ENCODE assay signal across 8 mouse cellular contexts in the genomic region with DNA sequence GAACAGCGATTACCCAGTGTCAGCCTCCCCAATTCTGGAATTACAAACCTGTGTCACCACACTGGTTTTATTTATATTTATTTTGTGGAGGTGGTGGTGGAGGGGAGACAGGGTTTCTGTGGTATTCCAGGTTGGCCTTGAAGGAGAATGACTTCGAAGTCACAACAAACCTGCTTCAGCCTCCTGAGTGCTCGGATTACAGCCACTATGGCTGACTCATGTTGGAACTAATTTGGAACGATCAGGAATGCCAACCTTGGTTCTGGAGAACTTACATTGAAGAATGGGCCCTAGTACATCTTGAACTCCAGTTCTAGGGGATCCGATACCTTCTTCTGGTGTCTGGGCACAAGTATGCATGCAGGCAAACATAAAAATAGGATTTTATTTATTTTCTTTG. TPM values are rescaled to one million over a fixed set of nuclear protein-coding genes. Genes with fewer than 3 reads are reported as not detected.
DNase-seq lines count a peak whose midpoint lies in the region; ATAC-seq and TF ChIP-seq lines count a peak whose summit lies in the region.

No protein-coding gene starts in this region.

- TF ChIP-seq CTCF in layer of hippocampus, adult 2 months (conservative IDR thresholded peaks at IDR 0.05), result no peak
- TF ChIP-seq CTCF in embryonic fibroblast, embryonic 13.5 days (IDR thresholded peaks at IDR 0.05; ENCODE audit: borderline replicate concordance, insufficient read depth, low read length), result no peak

- no peak for DNase-seq in layer of hippocampus, adult 2 months (ENCODE audit: low spot score in 2 of 2)
- DNase-seq in layer of hippocampus, adult 8-10 months (ENCODE audit: low spot score in 2 of 2), result no peak
- no peak for DNase-seq in intestine, embryonic 14.5 days (ENCODE audit: low spot score)
- no peak for DNase-seq in T-cell, adult 2 months (ENCODE audit: low spot score)
- DNase-seq in frontal cortex, postnatal 25 days (ENCODE audit: low spot score in 2 of 2), result no peak
- no peak for DNase-seq in right cerebral cortex, adult 18-20 months

- H3K4me1 ChIP-seq in embryonic fibroblast, embryonic 13.5 days (ENCODE audit: control insufficient read depth, insufficient read depth, low read length), result peaks cover 4% of the 10 kb centered on the region
- peaks cover 19% of the 10 kb centered on the region for H3K4me1 ChIP-seq in intestine, embryonic 14.5 days (replicated peaks; ENCODE audit: control insufficient read depth, insufficient read depth, low read length)
- peaks cover 14% of the 10 kb centered on the region for H3K4me1 ChIP-seq in neural tube, embryonic 12.5 days

- H3K27ac ChIP-seq in layer of hippocampus, adult 2 months, result peak overlapping the region; percentile 93
- H3K27ac ChIP-seq in embryonic fibroblast, embryonic 13.5 days (ENCODE audit: insufficient read depth, low read length), result peak overlapping the region; percentile 58; the same call in 1 of the 2 replicates
- no peak overlapping the region for H3K27ac ChIP-seq in intestine, embryonic 14.5 days (ENCODE audit: low read depth)
- no peak overlapping the region for H3K27ac ChIP-seq in neural tube, embryonic 12.5 days

- peak overlapping the region; percentile 94; the same call in 1 of the 2 replicates for H3K9ac ChIP-seq in intestine, embryonic 14.5 days (ENCODE audit: low read length)
- H3K9ac ChIP-seq in neural tube, embryonic 12.5 days, result no peak overlapping the region

- peak overlapping the region; percentile 82 for H3K4me2 ChIP-seq in intestine, embryonic 14.5 days (ENCODE audit: low read length)
- H3K4me2 ChIP-seq in neural tube, embryonic 12.5 days (replicated peaks), result peak overlapping the region; percentile 79

- no peak for ATAC-seq in intestine, embryonic 14.5 days (replicated peaks; ENCODE audit: low FRiP score, low TSS enrichment, low read depth)
- ATAC-seq in neural tube, embryonic 12.5 days (ENCODE audit: low FRiP score, low read depth), result no peak

- no peaks in the 10 kb centered on the region for H3K27me3 ChIP-seq in intestine, embryonic 14.5 days (replicated peaks; ENCODE audit: control insufficient read depth, insufficient read depth, low read length)
- H3K27me3 ChIP-seq in neural tube, embryonic 12.5 days (replicated peaks), result no peaks in the 10 kb centered on the region

- no peaks in the 10 kb centered on the region for H3K36me3 ChIP-seq in intestine, embryonic 14.5 days (ENCODE audit: control insufficient read depth, insufficient read depth, low read length)
- no peaks in the 10 kb centered on the region for H3K36me3 ChIP-seq in neural tube, embryonic 12.5 days

- H3K4me3 ChIP-seq in layer of hippocampus, adult 2 months, result peak overlapping the region; percentile 92
- H3K4me3 ChIP-seq in embryonic fibroblast, embryonic 13.5 days (ENCODE audit: insufficient read depth, low read length), result no peak overlapping the region
- H3K4me3 ChIP-seq in intestine, embryonic 14.5 days (ENCODE audit: low read depth, low read length), result peak overlapping the region; percentile 90
- H3K4me3 ChIP-seq in neural tube, embryonic 12.5 days, result peak overlapping the region; percentile 97; the same call in 1 of the 2 replicates

- WGBS in intestine, embryonic 14.5 days, result 68% methylated on average over 5 of the region's 5 CpGs
- 74% methylated on average over 5 of the region's 5 CpGs for WGBS in neural tube, embryonic 12.5 days

- no peaks in the 10 kb centered on the region for H3K9me3 ChIP-seq in intestine, embryonic 14.5 days (ENCODE audit: control insufficient read depth, low read length)
- no peaks in the 10 kb centered on the region for H3K9me3 ChIP-seq in neural tube, embryonic 12.5 days

- no peak for TF ChIP-seq POLR2A in embryonic fibroblast, embryonic 13.5 days (IDR thresholded peaks at IDR 0.05; ENCODE audit: low read depth, low read length)

RNA-seq across cellular contexts. Expression of gene BC005537, which starts 2.1 kb away (rescaled TPM):
- total RNA-seq in layer of hippocampus, adult 2 months (2021), result 100 to 1,000 TPM; 161 to 169 TPM
- total RNA-seq in layer of hippocampus, adult 8-10 months (2022), result 100 to 1,000 TPM; 137 to 156 (median 148) TPM
- polyA plus RNA-seq in embryonic fibroblast, embryonic 13.5 days (2011; ENCODE audit: insufficient read length, low read depth, missing spikeins), result 125 and 165 TPM in 2 replicates
- polyA plus RNA-seq in intestine, embryonic 14.5 days (2014; fragmentation: Nextera tagmentation; extraction: Ambion mirVana), result 25.6 and 27.0 TPM in 2 replicates
- polyA plus RNA-seq in neural tube, embryonic 12.5 days (2016; fragmentation: Nextera tagmentation; extraction: Ambion mirVana), result 21.4 and 24.1 TPM in 2 replicates

RNA-seq across cellular contexts. Expression of gene Acot13, which starts 32.0 kb away (rescaled TPM):
- 100 to 1,000 TPM; 103 TPM for total RNA-seq in layer of hippocampus, adult 2 months (2021)
- total RNA-seq in layer of hippocampus, adult 8-10 months (2022), result 100 to 1,000 TPM in 2 of 4 experiments, 10 to 100 TPM in 2; 95.6 to 108 (median 98.4) TPM
- polyA plus RNA-seq in embryonic fibroblast, embryonic 13.5 days (2011; ENCODE audit: insufficient read length, low read depth, missing spikeins), result 49.0 and 54.7 TPM in 2 replicates
- polyA plus RNA-seq in intestine, embryonic 14.5 days (2014; fragmentation: Nextera tagmentation; extraction: Ambion mirVana), result 103 and 118 TPM in 2 replicates
- polyA plus RNA-seq in neural tube, embryonic 12.5 days (2016; fragmentation: Nextera tagmentation; extraction: Ambion mirVana), result 43.4 and 44.3 TPM in 2 replicates

RNA-seq across cellular contexts. Expression of gene Tdp2, which starts 32.1 kb away (rescaled TPM):
- total RNA-seq in layer of hippocampus, adult 2 months (2021), result 10 to 100 TPM; 22.0 to 22.7 TPM
- total RNA-seq in layer of hippocampus, adult 8-10 months (2022), result 10 to 100 TPM; 24.3 to 29.5 (median 25.4) TPM
- polyA plus RNA-seq in embryonic fibroblast, embryonic 13.5 days (2011; ENCODE audit: insufficient read length, low read depth, missing spikeins), result 36.3 and 41.3 TPM in 2 replicates
- polyA plus RNA-seq in intestine, embryonic 14.5 days (2014; fragmentation: Nextera tagmentation; extraction: Ambion mirVana), result 58.9 and 61.1 TPM in 2 replicates
- 60.9 and 61.5 TPM in 2 replicates for polyA plus RNA-seq in neural tube, embryonic 12.5 days (2016; fragmentation: Nextera tagmentation; extraction: Ambion mirVana)

RNA-seq across cellular contexts. Expression of gene Gmnn, which starts 37.7 kb away (rescaled TPM):
- total RNA-seq in layer of hippocampus, adult 2 months (2021), result 1 to 10 TPM; 2.3 to 2.9 TPM
- 1 to 10 TPM; 2.0 to 5.6 (median 3.0) TPM for total RNA-seq in layer of hippocampus, adult 8-10 months (2022)
- 20.9 and 33.8 TPM in 2 replicates for polyA plus RNA-seq in embryonic fibroblast, embryonic 13.5 days (2011; ENCODE audit: insufficient read length, low read depth, missing spikeins)
- polyA plus RNA-seq in intestine, embryonic 14.5 days (2014; fragmentation: Nextera tagmentation; extraction: Ambion mirVana), result 121 and 124 TPM in 2 replicates
- polyA plus RNA-seq in neural tube, embryonic 12.5 days (2016; fragmentation: Nextera tagmentation; extraction: Ambion mirVana), result 66.3 and 69.1 TPM in 2 replicates

RNA-seq across cellular contexts. Expression of gene D130043K22Rik, which starts 45.6 kb away (rescaled TPM):
- total RNA-seq in layer of hippocampus, adult 2 months (2021), result 10 to 100 TPM; 27.0 to 27.6 TPM
- total RNA-seq in layer of hippocampus, adult 8-10 months (2022), result 10 to 100 TPM; 21.6 to 29.6 (median 26.5) TPM
- polyA plus RNA-seq in embryonic fibroblast, embryonic 13.5 days (2011; ENCODE audit: insufficient read length, low read depth, missing spikeins), result 0.51 TPM in 1 of 2 replicates, not detected in the other
- 0.74 and 0.98 TPM in 2 replicates for polyA plus RNA-seq in intestine, embryonic 14.5 days (2014; fragmentation: Nextera tagmentation; extraction: Ambion mirVana)
- 1.9 and 2.4 TPM in 2 replicates for polyA plus RNA-seq in neural tube, embryonic 12.5 days (2016; fragmentation: Nextera tagmentation; extraction: Ambion mirVana)

Comparison
In these comparisons a context has a peak if more than half of its experiments do, and no peak if none do; other contexts are left out.
1. H3K27ac ChIP-seq: peak in layer of hippocampus, adult 2 months (single experiment) and embryonic fibroblast, embryonic 13.5 days (single experiment); none in intestine, embryonic 14.5 days (single experiment) and neural tube, embryonic 12.5 days (single experiment).